Mouse (Mus musculus): Measurements from ENCODE around the gene AU022252.
"Not testable (repeated sequence)": the region's sequence is repeated elsewhere in the genome, so short reads cannot be mapped to it uniquely, and the experiment has no call there.

Gene AU022252

DNA sequence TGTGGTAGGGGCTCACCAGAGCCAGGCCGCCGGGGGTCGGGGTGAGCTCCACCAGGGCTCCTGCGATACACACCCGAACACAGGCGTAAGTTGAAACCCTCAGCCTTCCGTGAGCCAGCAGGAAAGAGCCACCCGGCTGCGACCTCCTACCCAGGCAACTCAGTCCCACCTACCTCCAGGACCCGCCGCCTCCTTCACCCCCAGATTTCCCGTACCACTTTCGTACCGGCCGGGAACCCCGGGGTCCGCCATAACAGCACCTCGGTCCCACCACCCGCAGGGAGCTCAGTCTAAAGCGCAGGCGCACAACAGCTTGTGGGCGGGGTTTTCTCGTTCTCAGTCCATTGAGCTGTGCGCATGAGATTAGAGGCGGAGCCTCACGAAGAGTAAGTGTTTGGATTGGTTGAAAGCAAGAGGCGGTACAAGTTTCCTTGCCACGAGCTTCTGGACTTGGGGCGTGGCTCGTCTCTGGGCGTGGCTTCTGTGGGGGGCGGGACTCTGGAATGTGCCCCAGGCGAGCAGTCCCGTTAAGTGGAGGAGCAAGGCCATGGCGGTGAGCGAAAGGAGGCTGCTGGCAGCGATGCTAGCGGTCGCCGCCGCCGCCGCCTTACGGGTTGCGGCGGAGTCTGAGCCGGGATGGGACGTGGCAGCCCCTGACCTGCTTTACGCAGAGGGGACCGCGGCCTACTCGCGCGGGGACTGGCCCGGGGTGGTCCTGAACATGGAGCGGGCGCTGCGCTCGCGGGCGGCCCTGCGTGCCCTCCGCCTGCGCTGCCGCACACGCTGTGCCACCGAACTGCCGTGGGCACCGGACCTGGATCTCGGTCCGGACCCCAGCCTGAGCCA lies at the start of gene AU022252, which contains the start of gene P3h1:
Gene AU022252 (minus strand): TSS at position 303 of the 846 bp plus-strand sequence.
Gene P3h1 (plus strand): TSS at position 506 of the 846 bp plus-strand sequence.
- DNase-seq (ENCODE audit: low spot score in 2 of 2) = peak; percentile 97 to 98

DNA sequence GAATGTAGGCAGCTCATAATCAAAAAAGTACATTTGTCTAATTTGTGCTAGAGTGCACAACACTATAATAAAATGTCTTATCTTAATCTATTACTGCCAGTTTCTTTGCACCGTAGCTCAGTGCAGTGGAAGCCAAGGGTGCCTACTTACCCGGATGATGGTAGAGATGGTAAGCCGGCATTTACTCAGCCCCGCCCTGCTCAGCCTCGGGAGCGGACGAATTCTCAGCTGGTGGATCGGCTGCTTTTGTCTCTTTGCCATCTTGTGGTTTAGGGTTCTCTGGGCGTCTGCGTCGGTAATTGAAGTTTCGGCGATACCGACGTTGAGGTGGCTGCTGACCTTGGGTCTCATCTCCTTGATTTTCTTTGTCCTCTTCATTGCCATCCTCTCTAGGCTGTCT lies 46.3 kb upstream of the AU022252 start:
- DNase-seq (ENCODE audit: low spot score in 2 of 2) = not testable (repeated sequence)

DNA sequence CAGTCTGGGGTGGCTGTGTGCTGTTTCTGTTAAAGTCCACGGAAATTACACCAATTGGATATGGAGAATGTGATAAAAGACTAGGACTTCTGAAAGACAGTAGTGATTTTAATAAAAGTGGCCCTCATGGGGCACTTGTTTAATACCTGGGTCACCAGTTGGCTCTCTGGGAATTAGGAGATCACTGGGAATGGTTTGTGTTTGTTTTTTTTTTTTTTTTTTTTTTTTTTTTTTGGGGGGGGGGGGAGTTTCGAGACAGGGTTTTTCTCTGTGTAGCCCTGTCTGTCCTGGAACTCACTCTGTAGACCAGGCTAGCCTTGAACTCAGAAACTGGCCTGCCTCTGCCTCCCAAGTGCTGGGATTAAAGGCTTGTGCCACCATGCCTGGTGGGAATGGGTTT lies 43.2 kb upstream of the AU022252 start:
- DNase-seq (ENCODE audit: low spot score in 2 of 2) = no peak

DNA sequence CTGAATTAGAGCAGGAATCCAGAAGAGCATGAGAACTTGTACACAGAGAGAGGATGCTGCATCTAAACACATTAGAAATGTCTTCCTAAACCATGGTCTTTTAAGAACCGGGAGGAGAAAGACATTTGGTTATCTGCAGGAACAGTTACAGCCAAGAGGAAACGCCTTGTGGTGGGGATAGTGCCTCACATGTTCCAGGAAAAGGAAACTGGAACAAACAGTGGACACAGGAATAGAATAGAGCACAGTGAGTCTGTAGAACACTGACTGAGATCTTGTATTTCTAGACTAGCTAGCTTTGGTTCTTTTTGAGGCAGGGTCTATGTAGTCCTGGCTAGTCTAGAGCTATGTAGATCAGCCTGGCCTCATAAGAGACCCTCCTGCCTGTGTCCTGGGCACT lies 42.7 kb upstream of the AU022252 start:
- no peak for DNase-seq (ENCODE audit: low spot score in 2 of 2)

DNA sequence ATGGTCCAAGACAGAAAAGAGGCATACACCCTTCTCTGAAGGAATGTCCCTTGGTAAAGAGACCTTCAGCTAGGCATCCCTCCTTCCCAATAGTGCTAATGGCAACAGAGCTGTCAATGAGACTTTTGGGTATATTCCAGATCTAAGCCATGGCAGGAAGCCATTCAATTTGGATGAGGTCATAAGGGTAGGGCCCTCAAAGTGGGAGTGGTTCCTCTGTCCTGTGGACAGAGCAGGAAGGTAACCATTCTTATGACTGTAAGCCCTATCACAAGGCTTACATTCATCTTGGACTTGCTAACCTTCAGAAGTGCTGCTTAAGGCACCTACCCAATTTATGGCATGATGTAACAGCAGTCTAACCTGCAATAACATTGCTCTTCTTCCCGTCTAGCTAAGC lies 42.1 kb upstream of the AU022252 start:
- DNase-seq (ENCODE audit: low spot score in 2 of 2) = no peak

DNA sequence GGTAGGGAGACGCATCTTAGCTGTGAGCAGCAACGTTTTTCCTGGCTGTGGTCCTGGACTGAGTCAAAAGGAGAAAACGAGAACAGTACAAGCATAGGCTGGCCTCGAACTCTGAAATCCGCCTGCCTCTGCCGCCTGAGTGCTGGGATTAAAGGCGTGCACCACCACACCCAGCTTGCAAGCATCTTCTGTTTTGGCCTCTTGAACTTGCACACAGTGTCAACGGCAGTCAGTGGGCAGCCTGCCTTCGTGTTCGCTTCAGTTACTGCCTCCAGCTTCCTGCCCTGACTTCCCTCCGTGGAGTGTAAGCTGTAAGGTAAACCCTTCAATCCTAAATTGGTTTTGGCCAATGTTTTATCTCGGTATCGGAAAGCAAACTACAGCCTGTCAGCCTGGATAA lies 34.1 kb upstream of the AU022252 start:
- DNase-seq (ENCODE audit: low spot score in 2 of 2) = no peak

DNA sequence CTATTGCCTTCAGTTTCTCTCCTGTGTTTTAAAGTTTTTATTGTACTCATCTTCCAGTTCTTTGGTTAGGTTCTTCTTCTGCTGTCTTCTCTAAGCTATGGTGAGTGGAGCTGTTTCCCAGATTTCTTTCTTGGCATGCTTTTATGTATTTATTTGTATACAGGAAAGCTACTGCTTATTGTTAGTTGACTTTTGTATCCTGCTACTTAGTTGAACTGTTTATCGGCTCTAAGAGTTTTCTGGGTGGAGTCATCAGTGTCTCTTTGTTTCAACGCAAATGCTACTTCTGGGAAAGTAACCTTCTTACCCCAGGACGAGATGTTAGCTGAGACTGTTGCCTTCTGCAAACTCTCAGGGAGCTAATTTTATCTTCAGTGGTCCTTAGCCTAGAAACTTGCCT lies 30.9 kb upstream of the AU022252 start:
- DNase-seq (ENCODE audit: low spot score in 2 of 2) = no peak

DNA sequence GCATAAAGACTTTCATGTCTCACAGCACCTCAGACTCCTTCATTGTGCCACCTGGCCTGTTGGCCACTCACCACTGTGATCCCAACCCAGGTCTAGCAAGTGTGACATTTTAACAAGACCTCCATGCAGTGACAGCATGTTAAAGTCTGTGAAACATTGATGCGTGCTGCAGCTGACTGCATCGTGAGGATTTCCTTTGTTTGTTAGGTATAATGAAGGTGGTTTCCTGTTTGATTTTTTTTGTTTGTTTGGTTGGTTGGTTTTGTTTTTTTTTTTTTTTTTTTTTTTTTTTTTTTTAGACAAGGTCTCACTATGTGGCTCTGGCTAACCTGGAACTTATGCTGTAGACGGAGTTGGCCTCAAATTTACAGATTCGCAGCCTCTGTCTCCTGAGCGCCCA lies 30.0 kb upstream of the AU022252 start:
- DNase-seq (ENCODE audit: low spot score in 2 of 2) = no peak

DNA sequence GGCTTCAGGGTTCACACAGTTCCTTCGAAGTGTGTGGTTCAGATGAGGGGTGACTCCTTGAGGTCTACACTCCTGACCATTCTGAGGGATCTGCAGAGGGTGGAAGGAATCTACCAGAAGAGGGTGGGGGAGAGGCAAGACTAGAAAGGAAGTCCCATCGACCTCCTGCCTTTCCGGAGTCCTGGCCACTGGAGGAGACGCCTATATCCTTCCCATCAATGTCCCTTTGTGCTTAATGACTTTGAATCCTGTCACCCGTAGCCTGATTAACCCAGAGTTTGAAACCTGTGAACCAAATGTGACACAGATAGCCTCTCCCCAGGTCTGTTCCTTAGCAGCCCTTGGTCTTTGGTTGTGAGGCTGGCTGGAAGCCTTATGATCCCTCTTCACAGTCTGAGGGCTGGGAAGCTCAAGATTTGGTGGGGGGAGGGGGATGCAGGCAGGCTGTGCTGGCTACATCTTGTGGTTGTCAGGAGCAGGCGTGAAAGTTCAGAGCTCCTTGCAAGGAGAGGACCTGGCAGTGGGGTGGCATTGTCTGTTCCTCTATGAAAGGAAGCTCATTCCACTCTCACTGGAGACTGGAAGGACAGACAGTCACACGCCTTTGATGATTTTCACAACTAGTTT lies 28.7 kb upstream of the AU022252 start:
- no peak for DNase-seq (ENCODE audit: low spot score in 2 of 2)

DNA sequence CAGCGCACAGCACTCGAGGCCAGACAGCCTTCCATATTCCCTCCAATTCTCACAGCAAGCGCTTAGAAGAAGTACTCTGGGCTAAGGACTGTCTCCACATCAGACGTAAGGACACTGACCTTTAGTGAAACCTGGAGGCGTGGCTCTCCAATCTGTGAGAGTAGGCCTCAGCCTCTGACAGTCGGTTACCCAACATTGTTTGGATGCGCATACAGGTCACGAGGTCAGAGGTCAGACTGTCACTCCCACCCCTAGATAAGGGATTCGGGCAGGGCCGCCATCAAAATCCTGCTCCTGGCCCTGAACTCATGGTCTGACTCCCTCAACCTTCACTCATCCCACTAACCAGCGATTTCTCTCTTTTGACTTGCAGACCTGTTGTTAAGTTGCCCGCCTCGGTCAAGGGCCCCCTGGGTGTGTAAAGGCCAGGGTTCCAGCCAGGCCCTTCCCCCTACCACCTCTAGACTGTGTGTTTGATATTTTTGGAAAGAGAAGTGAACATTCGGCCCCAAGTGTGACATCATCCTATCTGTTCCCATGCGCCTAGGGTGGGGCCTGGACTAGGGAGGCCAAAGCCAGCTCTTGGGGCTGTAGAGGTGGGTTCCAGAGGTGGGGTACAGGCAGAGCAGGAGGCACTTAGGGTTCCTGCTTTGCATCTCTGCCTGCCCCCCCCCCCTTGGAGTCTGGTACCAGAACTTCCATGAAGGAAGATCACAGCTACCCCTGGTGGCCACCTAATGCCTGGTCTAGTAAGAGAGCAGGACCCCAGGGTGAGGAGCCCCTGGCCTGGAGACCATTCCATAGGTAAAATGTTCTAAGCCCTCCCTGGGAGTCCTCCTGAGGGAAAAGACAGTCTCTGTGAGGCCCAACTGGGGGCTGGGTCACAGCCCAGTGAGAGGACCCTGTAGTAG lies 27.1 kb upstream of the AU022252 start:
- no peak for DNase-seq (ENCODE audit: low spot score in 2 of 2)

DNA sequence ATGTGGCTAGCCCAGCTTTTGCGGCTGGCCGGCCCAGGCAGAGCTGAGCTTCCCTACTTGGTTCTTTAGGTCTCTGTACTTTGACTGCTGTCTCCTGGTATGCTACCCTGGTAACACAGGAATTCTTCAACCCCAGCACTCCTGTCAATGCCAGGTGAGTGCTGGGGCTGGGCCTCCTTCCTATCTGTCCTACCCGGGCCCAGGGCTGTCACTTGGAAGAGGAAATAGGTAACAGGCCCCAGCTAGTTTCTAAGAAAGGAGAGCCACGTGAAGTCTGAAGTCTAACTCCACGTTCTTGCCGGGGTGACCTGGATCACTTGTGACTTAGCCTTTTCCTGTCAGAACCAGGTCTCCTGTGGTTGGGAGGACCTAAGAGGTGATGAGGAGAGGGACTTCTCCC lies 24.6 kb upstream of the AU022252 start:
- DNase-seq (ENCODE audit: low spot score in 2 of 2) = no peak

DNA sequence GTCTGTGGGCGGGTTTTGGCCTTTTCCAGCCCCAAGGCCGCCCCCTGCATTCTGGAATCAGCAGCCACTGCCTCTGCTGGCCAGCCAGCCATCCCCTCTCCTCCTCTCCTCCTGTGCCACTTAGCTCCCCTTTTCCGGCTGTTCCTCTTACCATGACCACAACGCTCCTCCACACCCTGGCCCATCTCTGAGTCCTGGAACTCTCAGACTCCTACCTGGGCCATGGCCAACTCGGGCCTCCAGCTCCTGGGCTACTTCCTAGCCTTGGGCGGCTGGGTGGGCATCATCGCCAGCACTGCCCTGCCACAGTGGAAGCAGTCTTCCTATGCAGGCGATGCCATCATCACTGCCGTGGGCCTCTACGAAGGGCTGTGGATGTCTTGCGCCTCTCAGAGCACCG lies 22.8 kb upstream of the AU022252 start, which contains the start of gene Cldn19:
Gene Cldn19 (plus strand): TSS at position 64 of the 400 bp plus-strand sequence.
- no peak for DNase-seq (ENCODE audit: low spot score in 2 of 2)

DNA sequence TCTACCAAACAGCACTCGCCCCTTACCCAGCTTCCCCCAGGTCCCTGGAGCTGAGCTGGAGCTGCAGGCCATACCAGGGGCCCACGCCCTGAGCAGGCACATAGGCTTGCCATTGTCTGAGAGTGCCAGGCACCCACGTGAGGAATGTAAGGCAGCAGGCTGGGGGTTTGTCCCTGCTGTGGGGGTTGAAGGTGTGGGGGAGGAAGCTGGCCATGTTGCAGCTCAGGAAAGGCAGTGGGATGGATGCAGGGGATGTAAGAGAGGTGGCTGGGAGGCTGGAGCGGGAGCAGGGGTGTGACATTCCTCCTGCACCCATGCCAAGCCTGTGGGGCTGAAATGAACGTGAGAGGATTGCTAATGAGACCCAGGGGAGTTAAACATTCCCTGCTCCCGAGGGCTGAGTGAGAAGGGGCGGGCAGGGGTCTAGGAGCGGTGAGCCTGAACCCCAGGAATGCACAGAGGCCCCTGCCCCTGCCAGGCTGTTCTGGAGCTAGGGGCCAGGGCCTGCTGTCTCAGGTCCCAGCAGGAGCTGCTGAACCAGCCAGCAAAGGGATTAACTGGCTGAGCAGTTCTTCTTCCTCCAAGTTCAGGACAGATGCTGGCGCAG lies 21.6 kb upstream of the AU022252 start:
- no peak for DNase-seq (ENCODE audit: low spot score in 2 of 2)

DNA sequence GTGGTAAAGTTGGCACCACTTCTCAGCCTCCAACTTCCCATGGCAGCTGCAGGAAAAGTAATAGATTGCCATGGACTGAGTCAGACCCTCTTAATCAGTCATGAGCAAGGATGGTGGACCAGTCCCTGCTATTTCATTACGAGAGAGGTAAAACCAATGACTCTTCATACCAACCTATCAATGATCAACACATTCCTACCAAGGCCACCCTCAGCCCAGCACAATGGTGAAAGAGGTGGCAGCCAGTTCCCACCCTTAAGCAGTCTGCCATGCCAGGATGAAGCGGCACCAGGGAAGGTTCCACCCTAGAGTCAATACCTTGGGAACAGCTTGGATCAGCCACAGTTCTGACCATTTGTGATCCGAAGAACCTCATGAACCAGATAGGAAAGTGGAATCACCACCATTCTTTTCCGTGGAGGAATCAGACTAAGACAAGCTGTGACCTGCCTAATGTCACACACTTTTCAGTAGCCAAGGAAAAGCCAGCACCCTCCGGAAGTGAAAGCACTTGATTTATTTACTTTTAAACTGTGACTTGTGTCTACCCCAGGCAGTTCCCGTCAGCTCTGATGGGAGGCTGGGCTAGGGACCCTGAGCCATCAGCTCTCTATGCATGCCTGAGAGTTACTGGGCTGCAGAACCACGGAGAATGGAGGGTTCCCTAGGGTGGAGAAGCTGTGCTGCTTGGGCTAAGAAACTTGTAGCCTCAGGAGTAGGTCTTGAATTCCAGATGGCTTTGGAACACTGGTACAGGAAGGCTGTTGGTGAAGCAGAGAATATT lies 19.7 kb upstream of the AU022252 start:
- no peak for DNase-seq (ENCODE audit: low spot score in 2 of 2)

DNA sequence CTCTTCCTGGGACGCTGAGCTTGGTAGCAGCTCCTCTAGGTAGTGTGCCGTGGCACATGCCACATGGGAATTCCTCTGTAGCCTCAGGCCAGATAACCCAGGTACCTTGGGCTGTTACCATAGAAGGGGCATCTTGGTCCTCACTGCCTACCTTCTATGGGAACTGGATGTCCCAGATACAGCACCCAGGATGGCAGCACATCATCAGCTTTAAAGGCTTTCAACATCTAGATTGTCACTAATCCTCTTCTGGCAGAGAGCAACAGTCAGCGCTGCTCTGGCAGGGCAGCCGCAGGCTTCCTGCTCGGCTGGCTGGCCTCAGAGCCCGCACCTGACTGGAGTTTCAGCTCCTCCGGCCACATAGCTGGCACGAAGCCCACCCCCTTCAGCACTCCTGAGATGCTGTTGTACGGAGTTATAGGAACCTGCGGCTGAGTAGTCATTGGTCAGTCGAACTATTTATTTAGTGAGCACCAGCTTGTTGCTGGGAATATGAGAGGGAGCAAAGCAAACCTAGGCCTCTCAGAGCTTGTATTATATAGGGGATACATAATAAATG lies 16.0 kb upstream of the AU022252 start:
- no peak for DNase-seq (ENCODE audit: low spot score in 2 of 2)

DNA sequence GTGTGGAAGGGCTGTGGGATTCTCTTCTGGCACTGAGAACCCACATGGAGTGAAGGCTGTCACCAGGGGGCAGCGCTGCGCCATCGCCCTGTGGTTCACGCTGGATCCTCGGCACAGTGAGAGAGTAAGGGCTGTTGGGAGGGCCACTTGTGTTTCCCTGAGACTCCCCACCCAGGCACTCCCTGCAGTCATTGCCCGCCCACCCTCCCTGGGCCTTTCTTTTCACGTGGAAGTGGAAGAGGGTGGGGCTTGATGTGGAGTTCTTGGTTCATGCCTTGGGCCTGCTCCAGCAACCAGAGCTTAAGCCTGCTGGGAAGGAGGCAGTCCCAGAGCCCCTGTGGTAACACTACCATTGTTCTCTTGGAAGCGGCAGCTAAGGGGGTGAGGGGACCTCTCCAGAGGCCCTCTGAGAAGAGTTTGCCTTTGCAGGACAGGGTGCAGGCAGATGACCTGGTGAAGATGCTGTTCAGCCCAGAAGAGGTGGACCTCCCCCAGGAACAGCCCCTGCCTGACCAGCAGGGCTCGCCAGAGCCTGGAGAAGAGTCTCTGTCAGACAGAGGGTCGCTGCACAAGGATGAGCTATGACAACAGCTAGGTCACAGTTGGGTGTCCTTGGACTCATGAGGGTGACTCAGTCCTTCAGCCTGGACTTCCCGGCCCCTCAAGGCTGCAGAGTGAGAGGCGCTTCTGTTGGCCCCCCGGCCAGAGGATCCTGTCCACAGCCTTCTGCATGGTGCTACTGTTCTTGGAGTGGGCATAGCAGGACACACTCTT lies 15.1 kb upstream of the AU022252 start:
- DNase-seq (ENCODE audit: low spot score in 2 of 2) = peak; percentile 60 to 79

DNA sequence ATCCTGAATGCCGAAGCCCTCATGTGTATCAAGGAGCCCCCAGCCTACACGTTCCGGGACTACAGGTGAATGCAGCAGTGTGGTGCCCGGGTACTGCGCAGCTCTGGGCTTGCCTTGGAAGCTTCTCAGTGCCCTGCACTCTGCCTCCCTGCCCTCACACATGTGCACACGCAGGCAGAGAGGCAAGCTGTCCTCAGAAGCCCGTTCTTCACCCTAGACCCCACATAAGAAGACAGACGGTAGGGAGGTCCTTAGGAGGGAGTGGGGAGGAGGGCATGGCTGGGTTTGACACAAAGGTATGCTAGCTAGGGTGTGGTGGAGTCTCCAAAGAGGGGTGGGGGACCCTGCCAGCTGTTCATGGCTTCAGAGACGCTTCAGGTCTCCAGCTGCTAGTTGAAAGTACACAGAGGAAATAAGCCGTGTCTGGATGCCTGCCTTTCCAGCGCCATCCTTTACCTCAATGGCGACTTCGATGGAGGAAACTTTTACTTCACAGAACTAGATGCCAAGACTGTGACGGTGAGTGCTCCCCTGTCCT lies 14.2 kb upstream of the AU022252 start:
- no peak for DNase-seq (ENCODE audit: low spot score in 2 of 2)

DNA sequence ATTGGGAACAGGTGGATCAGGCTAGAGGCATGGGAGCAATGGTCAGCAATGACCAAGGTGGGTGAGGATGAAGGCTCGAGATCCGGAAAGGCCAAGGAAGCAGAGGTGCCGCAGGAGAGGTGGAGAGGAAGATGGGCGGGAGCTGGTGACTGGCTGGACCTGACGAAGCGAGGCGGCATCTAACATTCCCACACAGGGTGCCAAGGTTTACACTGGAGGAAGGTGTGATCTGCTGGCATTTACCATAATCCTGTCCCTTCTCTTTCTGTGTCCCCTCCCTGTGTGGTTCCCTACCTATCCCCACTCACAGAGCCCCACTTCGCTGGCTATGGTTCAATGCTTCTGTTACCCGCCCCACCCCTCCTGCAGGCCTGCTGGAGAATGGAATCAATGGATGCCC lies 13.4 kb upstream of the AU022252 start:
- no peak for DNase-seq (ENCODE audit: low spot score in 2 of 2)

DNA sequence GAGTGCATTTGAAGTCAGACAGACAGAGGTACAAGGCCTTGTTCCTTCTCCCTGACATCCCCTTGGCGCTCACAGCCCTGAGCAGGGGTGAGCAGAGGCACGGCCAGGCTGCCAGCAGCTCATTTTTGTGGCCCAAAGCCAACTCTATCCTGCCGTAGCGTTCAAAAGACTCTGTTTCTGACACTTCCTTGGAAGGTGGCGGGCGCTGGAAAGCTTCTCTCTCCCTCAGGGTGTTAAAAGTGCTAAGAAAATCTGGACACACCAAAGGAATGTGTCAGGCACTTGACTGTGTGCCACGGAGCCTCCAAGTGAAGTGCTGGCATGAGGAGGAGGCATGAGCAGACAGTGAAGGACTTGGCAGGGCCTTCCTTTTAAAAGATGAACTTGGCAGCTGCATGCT lies 13.0 kb upstream of the AU022252 start:
- peak in 1 of 2 experiments; percentile 30 for DNase-seq (ENCODE audit: low spot score in 2 of 2)

Measured in urinary bladder, adult 18-20 months (tissue).